Mouse (Mus musculus): Measurements from ENCODE around the gene Cic. TPM values are rescaled to one million over a fixed set of nuclear protein-coding genes. Genes with fewer than 3 reads are reported as not detected.

Gene Cic
- polyA plus RNA-seq, 1 experiment: 292 TPM

DNA sequence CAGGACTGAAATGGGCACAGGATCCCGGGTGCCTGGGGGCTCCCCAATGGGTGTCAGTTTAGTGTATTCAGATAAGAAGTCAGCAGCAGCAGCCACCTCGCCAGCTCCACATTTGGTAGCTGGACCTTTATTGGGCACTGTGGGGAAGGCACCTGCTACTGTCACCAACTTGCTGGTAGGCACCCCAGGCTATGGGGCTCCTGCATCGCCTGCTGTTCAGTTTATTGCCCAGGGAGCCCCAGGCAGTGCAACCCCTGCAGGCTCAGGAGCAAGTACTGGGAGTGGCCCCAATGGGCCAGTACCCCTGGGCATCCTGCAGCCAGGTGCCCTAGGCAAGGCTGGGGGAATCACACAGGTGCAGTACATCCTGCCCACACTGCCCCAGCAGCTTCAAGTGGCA lies 21.2 kb downstream of the Cic start:
- no peak overlapping the region for H3K27ac ChIP-seq (ENCODE audit: control insufficient read depth, insufficient read depth, low read depth, low read length, poor library complexity)
- WGBS: 88% methylated on average over 3 of the region's 3 CpGs
- TF ChIP-seq POLR2A (IDR thresholded peaks at IDR 0.05; ENCODE audit: borderline replicate concordance, control insufficient read depth, low read depth, low read length): no peak
- no peak for TF ChIP-seq CTCF (IDR thresholded peaks at IDR 0.05; ENCODE audit: control insufficient read depth, insufficient read depth, low read length)

DNA sequence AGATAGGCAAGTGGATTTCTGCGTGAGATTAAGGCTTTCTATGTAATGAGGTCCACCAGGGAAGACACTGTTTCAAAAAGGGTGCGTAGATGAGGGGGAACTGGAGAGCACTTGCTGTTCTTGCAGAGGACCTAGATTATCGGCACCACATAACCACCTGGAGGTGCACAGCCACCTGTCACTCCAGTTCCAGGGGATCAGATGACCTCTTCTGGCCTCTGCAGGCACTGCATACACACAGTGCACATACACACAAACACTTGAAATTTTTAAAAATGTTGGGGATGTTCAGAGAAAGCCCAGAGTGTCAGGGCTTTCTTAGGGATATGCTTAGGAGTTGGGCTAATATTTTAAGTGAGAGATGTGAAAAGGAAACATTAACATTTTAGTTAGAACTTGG lies 22.4 kb downstream of the Cic start:
- Histone ChIP-seq H3K4me1 (ENCODE audit: control insufficient read depth, insufficient read depth, low read length) (no peaks in the 10 kb centered on the region; the same call in 1 of the 2 replicates), H3K27ac (ENCODE audit: control insufficient read depth, insufficient read depth, low read depth, low read length, poor library complexity) (no peak overlapping the region), H3K4me3 (replicated peaks; ENCODE audit: control insufficient read depth, low read depth, low read length) (no peak overlapping the region)
- 98% methylated on average over 3 of the region's 3 CpGs for WGBS
- TF ChIP-seq POLR2A (IDR thresholded peaks at IDR 0.05; ENCODE audit: borderline replicate concordance, control insufficient read depth, low read depth, low read length): no peak
- TF ChIP-seq CTCF (IDR thresholded peaks at IDR 0.05; ENCODE audit: control insufficient read depth, insufficient read depth, low read length): no peak

More for the DNA sequence above, 21.2 kb downstream of the Cic start:
- peaks cover 3% of the 10 kb centered on the region; the same call in 1 of the 2 replicates for H3K4me1 ChIP-seq (ENCODE audit: control insufficient read depth, insufficient read depth, low read length)
- no peak overlapping the region for H3K4me3 ChIP-seq (replicated peaks; ENCODE audit: control insufficient read depth, low read depth, low read length)

DNA sequence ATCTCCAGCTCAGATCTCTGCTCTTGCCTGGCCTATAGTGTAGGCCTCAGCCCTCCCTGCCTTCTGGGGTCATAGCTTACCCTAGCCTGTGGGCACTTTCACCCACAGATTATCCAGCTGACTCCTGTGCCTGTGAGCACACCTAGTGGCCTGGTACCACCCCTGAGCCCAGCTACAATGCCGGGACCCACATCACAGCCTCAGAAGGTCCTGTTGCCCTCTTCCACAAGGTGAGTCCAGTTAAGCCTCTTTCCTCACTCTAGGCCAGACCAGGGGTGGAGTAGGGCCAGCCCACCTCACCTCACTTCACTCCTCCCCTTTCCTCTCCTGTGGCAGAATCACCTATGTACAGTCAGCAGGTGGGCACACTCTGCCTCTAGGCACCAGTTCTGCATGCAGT lies 23.0 kb downstream of the Cic start:
- Histone ChIP-seq H3K4me1 (ENCODE audit: control insufficient read depth, insufficient read depth, low read length) (no peaks in the 10 kb centered on the region; the same call in 1 of the 2 replicates), H3K27ac (ENCODE audit: control insufficient read depth, insufficient read depth, low read depth, low read length, poor library complexity) (no peak overlapping the region), H3K4me3 (replicated peaks; ENCODE audit: control insufficient read depth, low read depth, low read length) (no peak overlapping the region)
- TF ChIP-seq CTCF (IDR thresholded peaks at IDR 0.05; ENCODE audit: control insufficient read depth, insufficient read depth, low read length): no peak
- TF ChIP-seq POLR2A (IDR thresholded peaks at IDR 0.05; ENCODE audit: borderline replicate concordance, control insufficient read depth, low read depth, low read length): no peak
- WGBS: 96% methylated on average over 1 of the region's 1 CpGs

DNA sequence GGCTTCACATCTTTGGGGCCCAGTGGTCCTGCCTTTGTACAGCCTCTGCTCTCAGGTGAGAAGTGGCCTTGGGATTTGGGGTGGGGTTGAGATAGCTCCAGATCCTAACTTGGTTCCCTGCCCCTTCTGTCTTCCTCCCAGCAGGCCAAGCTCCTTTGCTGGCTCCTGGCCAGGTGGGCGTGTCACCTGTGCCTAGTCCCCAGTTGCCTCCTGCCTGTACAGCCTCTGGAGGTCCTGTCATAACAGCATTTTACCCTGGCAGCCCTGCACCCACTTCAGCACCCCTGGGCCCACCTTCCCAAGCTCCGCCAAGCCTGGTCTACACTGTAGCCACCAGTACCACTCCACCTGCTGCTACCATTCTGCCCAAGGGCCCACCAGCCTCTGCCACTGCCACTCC lies 23.4 kb downstream of the Cic start:
- WGBS: 73% methylated on average over 2 of the region's 2 CpGs
- no peak for TF ChIP-seq CTCF (IDR thresholded peaks at IDR 0.05; ENCODE audit: control insufficient read depth, insufficient read depth, low read length)
- TF ChIP-seq POLR2A (IDR thresholded peaks at IDR 0.05; ENCODE audit: borderline replicate concordance, control insufficient read depth, low read depth, low read length): 0 out of 2 replicates have a peak, but pooled peaks have one; percentile 19
- Histone ChIP-seq H3K4me3 (replicated peaks; ENCODE audit: control insufficient read depth, low read depth, low read length) (no peak overlapping the region), H3K27ac (ENCODE audit: control insufficient read depth, insufficient read depth, low read depth, low read length, poor library complexity) (no peak overlapping the region), H3K4me1 (ENCODE audit: control insufficient read depth, insufficient read depth, low read length) (peaks cover under 1% of the 10 kb centered on the region; the same call in 1 of the 2 replicates)

DNA sequence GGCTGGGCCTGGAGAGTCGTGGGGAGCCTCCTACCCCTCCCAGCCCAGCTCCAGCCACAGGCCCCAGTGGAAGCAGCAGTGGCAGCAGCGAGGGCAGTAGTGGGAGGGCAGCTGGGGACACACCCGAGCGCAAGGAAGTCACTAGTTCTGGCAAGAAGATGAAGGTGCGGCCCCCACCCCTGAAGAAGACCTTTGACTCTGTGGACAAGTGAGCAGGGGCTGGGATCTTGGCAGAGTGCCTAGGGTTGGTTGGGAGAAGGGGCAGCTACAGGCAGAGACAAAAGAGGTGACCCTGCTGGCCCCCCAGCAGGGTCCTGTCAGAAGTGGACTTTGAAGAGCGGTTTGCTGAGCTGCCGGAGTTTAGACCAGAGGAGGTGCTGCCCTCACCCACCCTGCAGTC lies 24.6 kb downstream of the Cic start:
- H3K4me3 ChIP-seq (replicated peaks; ENCODE audit: control insufficient read depth, low read depth, low read length): no peak overlapping the region
- no peak for TF ChIP-seq POLR2A (IDR thresholded peaks at IDR 0.05; ENCODE audit: borderline replicate concordance, control insufficient read depth, low read depth, low read length)
- no peak for TF ChIP-seq CTCF (IDR thresholded peaks at IDR 0.05; ENCODE audit: control insufficient read depth, insufficient read depth, low read length)
- 82% methylated on average over 7 of the region's 7 CpGs for WGBS
- H3K4me1 ChIP-seq (ENCODE audit: control insufficient read depth, insufficient read depth, low read length): peaks cover 2% of the 10 kb centered on the region; the same call in 1 of the 2 replicates
- peak overlapping the region; percentile 15; the same call in 1 of the 2 replicates for H3K27ac ChIP-seq (ENCODE audit: control insufficient read depth, insufficient read depth, low read depth, low read length, poor library complexity)

DNA sequence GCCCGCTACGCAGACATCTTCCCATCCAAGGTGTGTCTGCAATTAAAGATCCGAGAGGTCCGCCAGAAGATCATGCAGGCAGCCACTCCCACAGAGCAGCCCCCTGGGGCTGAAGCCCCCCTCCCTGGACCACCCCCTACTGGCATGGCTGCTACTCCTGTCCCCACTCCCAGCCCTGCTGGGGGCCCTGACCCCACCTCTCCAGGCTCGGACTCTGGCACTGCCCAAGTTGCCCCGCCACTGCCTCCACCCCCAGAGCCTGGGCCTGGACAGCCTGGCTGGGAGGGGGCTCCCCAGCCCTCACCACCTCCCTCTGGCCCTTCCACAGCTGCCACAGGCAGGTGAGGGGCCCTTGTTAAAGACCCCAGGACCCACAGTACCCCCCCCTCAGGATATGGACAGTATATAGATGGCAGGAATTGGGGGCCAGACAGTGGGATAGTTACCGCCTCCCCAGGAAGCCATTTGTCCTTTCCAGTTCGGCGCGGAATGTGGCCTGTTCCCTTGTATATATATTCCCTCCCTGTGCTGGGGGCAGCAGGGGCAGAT lies 25.8 kb downstream of the Cic start:
- 91% methylated on average over 10 of the region's 10 CpGs for WGBS
- Histone ChIP-seq H3K4me3 (replicated peaks; ENCODE audit: control insufficient read depth, low read depth, low read length) (no peak overlapping the region), H3K27ac (ENCODE audit: control insufficient read depth, insufficient read depth, low read depth, low read length, poor library complexity) (no peak overlapping the region), H3K4me1 (ENCODE audit: control insufficient read depth, insufficient read depth, low read length) (peaks cover 2% of the 10 kb centered on the region; the same call in 1 of the 2 replicates)
- TF ChIP-seq POLR2A (IDR thresholded peaks at IDR 0.05; ENCODE audit: borderline replicate concordance, control insufficient read depth, low read depth, low read length): no peak
- TF ChIP-seq CTCF (IDR thresholded peaks at IDR 0.05; ENCODE audit: control insufficient read depth, insufficient read depth, low read length): no peak

DNA sequence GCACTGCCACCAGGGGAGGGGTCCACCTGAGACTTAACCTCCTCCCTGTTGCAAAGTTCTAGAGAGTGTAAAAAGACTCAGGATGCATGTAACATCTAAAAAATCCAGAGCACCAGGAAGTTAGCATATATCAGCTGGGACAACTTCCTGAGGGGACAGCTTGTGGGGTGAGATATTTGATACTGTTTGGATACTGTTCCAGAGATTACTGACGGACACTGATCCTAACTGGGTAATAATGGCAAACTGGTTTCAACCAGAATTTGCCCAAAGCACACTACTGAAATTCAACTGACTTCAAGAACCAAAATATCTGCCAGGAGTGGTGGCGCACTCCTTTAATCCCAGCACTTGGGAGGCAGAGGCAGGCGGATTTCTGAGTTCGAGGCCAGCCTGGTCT lies 27.0 kb downstream of the Cic start:
- Histone ChIP-seq H3K4me3 (replicated peaks; ENCODE audit: control insufficient read depth, low read depth, low read length) (no peak overlapping the region), H3K27ac (ENCODE audit: control insufficient read depth, insufficient read depth, low read depth, low read length, poor library complexity) (no peak overlapping the region; the same call in 1 of the 2 replicates), H3K4me1 (ENCODE audit: control insufficient read depth, insufficient read depth, low read length) (peaks cover 2% of the 10 kb centered on the region; the same call in 1 of the 2 replicates)
- 87% methylated on average over 4 of the region's 4 CpGs for WGBS
- TF ChIP-seq POLR2A (IDR thresholded peaks at IDR 0.05; ENCODE audit: borderline replicate concordance, control insufficient read depth, low read depth, low read length) (no peak), CTCF (IDR thresholded peaks at IDR 0.05; ENCODE audit: control insufficient read depth, insufficient read depth, low read length) (no peak)

DNA sequence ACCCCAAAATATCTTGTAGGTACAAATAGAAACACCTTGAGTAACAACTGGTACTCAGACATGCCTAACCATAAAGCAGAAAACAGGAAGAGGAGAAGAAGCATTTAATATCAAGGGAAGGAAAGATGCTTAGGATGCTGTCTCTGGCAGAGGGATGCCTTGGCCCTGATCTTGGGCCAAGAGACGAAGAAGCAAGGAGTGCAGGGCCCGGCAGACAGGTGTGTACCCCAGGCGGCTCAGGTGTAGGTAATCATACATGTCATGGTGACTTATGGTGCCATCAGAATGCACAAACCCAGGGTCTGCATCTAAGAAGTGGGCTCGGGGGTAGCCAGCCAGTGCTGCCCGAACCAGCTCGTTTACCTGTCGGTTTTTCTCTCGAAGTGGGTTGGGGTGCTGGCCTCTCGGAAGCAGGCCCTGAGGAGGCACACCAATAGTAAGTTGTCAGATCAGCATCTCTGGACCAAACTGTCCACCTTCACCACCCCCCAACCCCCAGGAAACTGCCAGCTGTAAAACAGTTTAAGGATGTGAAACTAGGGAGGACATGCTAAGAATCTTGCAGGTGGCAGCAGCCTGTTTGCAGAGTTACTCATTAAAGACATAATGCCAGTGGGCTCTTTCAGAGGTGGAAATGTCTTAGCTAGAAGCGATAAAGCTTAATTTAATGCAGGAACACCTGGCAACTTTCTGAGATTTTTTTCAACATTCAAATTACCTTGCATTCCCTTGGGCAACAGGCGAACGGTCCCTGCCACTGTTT lies 27.6 kb downstream of the Cic start:
- 78% methylated on average over 12 of the region's 12 CpGs for WGBS
- Histone ChIP-seq H3K4me3 (replicated peaks; ENCODE audit: control insufficient read depth, low read depth, low read length) (no peak overlapping the region), H3K4me1 (ENCODE audit: control insufficient read depth, insufficient read depth, low read length) (peaks cover 2% of the 10 kb centered on the region; the same call in 1 of the 2 replicates), H3K27ac (ENCODE audit: control insufficient read depth, insufficient read depth, low read depth, low read length, poor library complexity) (peak overlapping the region; percentile 77)
- TF ChIP-seq POLR2A (IDR thresholded peaks at IDR 0.05; ENCODE audit: borderline replicate concordance, control insufficient read depth, low read depth, low read length): no peak
- no peak for TF ChIP-seq CTCF (IDR thresholded peaks at IDR 0.05; ENCODE audit: control insufficient read depth, insufficient read depth, low read length)
